Mouse (Mus musculus): ENCODE measurements around the gene Cln6. TPM values are rescaled to one million over a fixed set of nuclear protein-coding genes. Genes with fewer than 3 reads are reported as not detected.
A peak's percentile ranks its signal among the peaks of the same experiment; 100 is the strongest.

Gene Cln6
- total and polyA plus RNA-seq, 2 experiments: 1.2 to 9.1 TPM

DNA sequence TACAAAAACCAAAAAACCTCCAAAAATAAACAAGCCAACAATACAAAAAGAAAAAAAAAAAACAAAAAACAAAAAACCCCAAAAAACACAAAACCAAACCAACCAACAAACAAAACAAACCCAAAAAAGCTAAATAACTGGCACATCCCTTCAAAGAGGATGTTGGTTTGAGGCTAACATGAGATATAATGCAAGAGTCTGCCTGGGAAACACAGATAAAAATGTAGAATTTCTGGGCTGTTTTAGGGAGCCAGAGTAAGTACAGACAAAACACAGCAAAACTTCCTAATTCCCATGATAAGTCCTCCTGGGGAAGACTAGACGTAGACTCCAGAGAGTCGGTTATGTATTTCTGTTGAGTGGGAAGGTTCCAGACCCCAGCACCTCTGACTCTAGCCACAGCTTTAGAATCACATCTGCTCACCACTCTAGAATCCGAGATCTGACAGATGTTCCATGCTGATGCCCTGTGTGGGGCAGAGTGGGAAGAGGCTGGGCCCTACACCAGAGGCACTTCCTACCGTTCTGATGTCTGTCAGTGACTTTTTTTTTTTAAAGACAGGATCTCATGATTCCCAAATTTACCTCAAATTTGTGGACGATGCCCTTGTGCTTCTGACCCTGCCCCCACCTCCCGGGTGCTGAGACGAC lies 38.5 kb downstream of the Cln6 start:
- H3K36me3 ChIP-seq (ENCODE audit: control insufficient read depth, insufficient read depth, low read length): peaks cover 9% of the 10 kb centered on the region; the same call in 1 of the 2 replicates
- H3K79me2 ChIP-seq (ENCODE audit: control insufficient read depth, insufficient read depth, low read length): no peaks in the 10 kb centered on the region
- peaks cover 5% of the 10 kb centered on the region for H3K4me1 ChIP-seq (ENCODE audit: control insufficient read depth, insufficient read depth, low read length)
- H3K27me3 ChIP-seq (ENCODE audit: control insufficient read depth, insufficient read depth, low read length): no peaks in the 10 kb centered on the region
- DNase-seq (ENCODE audit: extremely low read depth, low read depth, low spot score): no peak
- H3K4me3 ChIP-seq (ENCODE audit: insufficient read depth, low read depth, low read length): no peak overlapping the region
- no peak overlapping the region for H3K9ac ChIP-seq (ENCODE audit: low read depth, low read length)
- TF ChIP-seq CTCF (IDR thresholded peaks at IDR 0.05; ENCODE audit: low read depth, low read length) (no peak), POLR2A (IDR thresholded peaks at IDR 0.05; ENCODE audit: extremely low read depth, insufficient read depth, low read length) (no peak)
- 79% methylated on average over 7 of the region's 7 CpGs for WGBS
- 0 out of 2 replicates have a peak overlapping the region, but pooled peaks have one; percentile 8 for H3K27ac ChIP-seq (replicated peaks; ENCODE audit: insufficient read depth, low read depth, low read length)

DNA sequence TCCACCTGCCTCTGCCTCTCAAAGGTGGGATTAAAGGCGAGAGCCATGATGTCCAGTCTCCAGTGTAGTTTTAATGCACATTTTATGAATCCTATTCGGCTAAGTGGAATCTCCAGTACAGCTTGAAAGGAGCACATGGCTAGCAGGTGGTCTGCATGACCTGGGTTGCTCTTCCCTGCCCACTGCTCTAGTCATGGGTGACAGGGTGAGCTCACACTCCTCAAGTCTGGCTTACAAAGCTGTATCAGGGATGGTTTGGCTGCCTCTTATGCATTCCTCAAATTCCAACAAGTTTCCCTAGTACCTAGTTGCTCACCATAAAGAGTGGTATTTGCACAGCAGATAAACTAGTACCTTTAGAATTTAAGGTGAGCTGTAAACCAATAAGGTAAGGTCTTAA lies 39.2 kb downstream of the Cln6 start:
- H3K9ac ChIP-seq (ENCODE audit: low read depth, low read length): no peak overlapping the region
- peaks cover 5% of the 10 kb centered on the region for H3K4me1 ChIP-seq (ENCODE audit: control insufficient read depth, insufficient read depth, low read length)
- H3K36me3 ChIP-seq (ENCODE audit: control insufficient read depth, insufficient read depth, low read length): peaks cover 13% of the 10 kb centered on the region
- H3K27me3 ChIP-seq (ENCODE audit: control insufficient read depth, insufficient read depth, low read length): no peaks in the 10 kb centered on the region
- H3K27ac ChIP-seq (replicated peaks; ENCODE audit: insufficient read depth, low read depth, low read length): no peak overlapping the region
- H3K79me2 ChIP-seq (ENCODE audit: control insufficient read depth, insufficient read depth, low read length): no peaks in the 10 kb centered on the region
- WGBS: 93% methylated on average over 2 of the region's 2 CpGs
- no peak for TF ChIP-seq POLR2A (IDR thresholded peaks at IDR 0.05; ENCODE audit: extremely low read depth, insufficient read depth, low read length)
- no peak for TF ChIP-seq CTCF (IDR thresholded peaks at IDR 0.05; ENCODE audit: low read depth, low read length)
- no peak for DNase-seq (ENCODE audit: extremely low read depth, low read depth, low spot score)
- no peak overlapping the region for H3K4me3 ChIP-seq (ENCODE audit: insufficient read depth, low read depth, low read length)

DNA sequence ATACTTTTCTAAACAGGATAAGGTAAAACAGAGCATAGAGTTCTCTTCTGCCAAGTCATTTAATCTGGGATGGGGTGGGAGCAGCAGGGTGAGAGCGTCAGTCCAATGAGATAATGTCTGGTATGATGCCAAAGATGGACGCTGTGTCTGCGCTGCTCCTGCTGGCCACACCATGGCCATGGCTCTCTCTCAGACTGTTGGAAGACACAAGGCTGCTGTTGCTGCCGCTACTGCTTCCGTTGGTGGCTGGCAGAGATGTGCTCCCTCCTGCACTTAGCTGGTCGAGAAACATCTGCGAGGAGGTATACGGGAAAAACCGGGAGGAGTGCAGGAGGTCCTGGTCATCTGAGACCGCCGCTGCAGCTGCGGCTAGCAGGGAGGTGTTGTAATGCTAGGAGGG lies 43.3 kb downstream of the Cln6 start:
- Histone ChIP-seq H3K27ac (replicated peaks; ENCODE audit: insufficient read depth, low read depth, low read length) (no peak overlapping the region; the same call in 1 of the 2 replicates), H3K9ac (ENCODE audit: low read depth, low read length) (no peak overlapping the region), H3K4me1 (ENCODE audit: control insufficient read depth, insufficient read depth, low read length) (no peaks in the 10 kb centered on the region), H3K4me3 (ENCODE audit: insufficient read depth, low read depth, low read length) (no peak overlapping the region), H3K79me2 (ENCODE audit: control insufficient read depth, insufficient read depth, low read length) (no peaks in the 10 kb centered on the region), H3K36me3 (ENCODE audit: control insufficient read depth, insufficient read depth, low read length) (peaks cover 37% of the 10 kb centered on the region), H3K27me3 (ENCODE audit: control insufficient read depth, insufficient read depth, low read length) (no peaks in the 10 kb centered on the region)
- 77% methylated on average over 12 of the region's 12 CpGs for WGBS
- no peak for DNase-seq (ENCODE audit: extremely low read depth, low read depth, low spot score)
- TF ChIP-seq CTCF (IDR thresholded peaks at IDR 0.05; ENCODE audit: low read depth, low read length): peak; percentile 19; the same call in 1 of the 2 replicates
- TF ChIP-seq POLR2A (IDR thresholded peaks at IDR 0.05; ENCODE audit: extremely low read depth, insufficient read depth, low read length): no peak

DNA sequence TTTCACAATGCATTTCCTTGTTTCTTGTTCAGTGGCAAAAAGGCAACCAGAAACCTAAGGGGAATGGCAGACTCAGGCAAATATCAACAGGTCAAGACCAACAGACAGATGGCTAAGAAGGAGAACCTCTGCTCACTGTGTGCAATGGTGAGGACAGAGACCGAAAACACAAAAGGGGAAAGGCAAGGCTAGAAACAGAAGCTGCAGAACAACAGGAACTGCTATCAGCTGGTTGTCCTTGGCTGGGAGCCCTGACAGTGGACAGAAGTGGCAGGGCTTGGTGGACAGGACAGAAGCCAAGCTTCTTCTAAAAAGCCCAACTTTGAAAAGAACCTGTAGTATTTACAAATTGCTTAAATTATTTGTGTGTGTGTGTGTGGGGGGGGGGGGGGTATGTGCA lies 55.9 kb downstream of the Cln6 start:
- TF ChIP-seq CTCF (IDR thresholded peaks at IDR 0.05; ENCODE audit: low read depth, low read length) (no peak), POLR2A (IDR thresholded peaks at IDR 0.05; ENCODE audit: extremely low read depth, insufficient read depth, low read length) (no peak)
- Histone ChIP-seq H3K36me3 (ENCODE audit: control insufficient read depth, insufficient read depth, low read length) (peaks cover 33% of the 10 kb centered on the region), H3K27ac (replicated peaks; ENCODE audit: insufficient read depth, low read depth, low read length) (no peak overlapping the region), H3K79me2 (ENCODE audit: control insufficient read depth, insufficient read depth, low read length) (no peaks in the 10 kb centered on the region), H3K27me3 (ENCODE audit: control insufficient read depth, insufficient read depth, low read length) (no peaks in the 10 kb centered on the region), H3K9ac (ENCODE audit: low read depth, low read length) (no peak overlapping the region), H3K4me3 (ENCODE audit: insufficient read depth, low read depth, low read length) (no peak overlapping the region), H3K4me1 (ENCODE audit: control insufficient read depth, insufficient read depth, low read length) (peaks cover 2% of the 10 kb centered on the region; the same call in 1 of the 2 replicates)
- 11% methylated on average over 1 of the region's 1 CpGs for WGBS
- peak; percentile 54 for DNase-seq (ENCODE audit: extremely low read depth, low read depth, low spot score)

Other genes with a start within 250 kb of the Cln6 start
- 0.07 and 0.09 TPM in 2 replicates for gene Itga11, start 161.0 kb upstream of the Cln6 start, total RNA-seq (2014; rRNA removed)
- 0.07 and 0.09 TPM in 2 replicates for gene Itga11, start 161.0 kb upstream of the Cln6 start, polyA plus RNA-seq (2012; rRNA removed)
- gene Fem1b, start 26.9 kb upstream of the Cln6 start, total RNA-seq (2014; rRNA removed): 12.4 and 12.7 TPM in 2 replicates
- gene Fem1b, start 26.9 kb upstream of the Cln6 start, polyA plus RNA-seq (2012; rRNA removed): 3.2 and 3.3 TPM in 2 replicates
- 0.54 and 3.4 TPM in 2 replicates for gene Calml4, start 19.3 kb downstream of the Cln6 start, total RNA-seq (2014; rRNA removed)
- gene Calml4, start 19.3 kb downstream of the Cln6 start, polyA plus RNA-seq (2012; rRNA removed): 0.46 and 1.8 TPM in 2 replicates
- gene Pias1, start 149.1 kb downstream of the Cln6 start, total RNA-seq (2014; rRNA removed): 7.9 and 8.3 TPM in 2 replicates
- 8.3 and 12.3 TPM in 2 replicates for gene Pias1, start 149.1 kb downstream of the Cln6 start, polyA plus RNA-seq (2012; rRNA removed)

Measured in liver, adult 2 months (tissue).